Mouse (Mus musculus): ENCODE measurements around the gene Mast4. TPM values are rescaled to one million over a fixed set of nuclear protein-coding genes. Genes with fewer than 3 reads are reported as not detected.

Mast4 gene
- polyA plus RNA-seq, 1 experiment from 2014 or later: 2.8 TPM

DNA sequence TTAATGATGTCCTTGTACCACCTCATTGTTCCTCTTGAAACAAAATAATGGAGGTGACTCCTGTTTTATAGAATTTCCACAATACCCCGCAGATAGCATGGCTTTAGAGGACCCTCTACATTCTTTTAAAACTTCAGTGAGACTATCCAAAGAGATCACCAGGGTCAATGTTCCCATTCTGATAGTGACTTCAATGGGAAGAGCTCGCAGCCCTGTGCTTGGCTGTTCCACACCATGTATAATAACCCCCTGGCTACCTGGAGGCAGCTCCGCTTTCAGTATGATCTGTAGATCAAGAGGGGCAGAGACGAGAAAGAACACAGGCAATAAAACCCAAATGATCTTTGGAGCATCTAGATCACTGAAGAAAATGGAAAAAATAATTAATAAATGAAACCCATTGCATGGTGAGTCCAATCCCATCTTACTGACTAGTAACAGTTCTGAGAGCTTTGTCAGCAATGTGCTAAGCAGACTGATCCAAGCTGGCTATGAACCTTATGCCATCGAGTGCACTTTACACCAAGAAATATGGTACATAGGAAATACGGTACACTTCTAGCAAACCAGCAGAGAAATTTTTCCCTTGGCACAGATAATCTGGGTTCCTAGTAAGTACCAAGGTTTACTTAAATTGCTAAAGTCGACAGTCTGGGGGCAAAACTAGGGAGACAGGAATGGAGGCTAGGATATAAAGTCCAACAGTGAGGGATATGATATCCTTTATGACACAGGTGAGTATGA is 341.4 kb downstream of the Mast4 start:
- H3K36me3 ChIP-seq (replicated peaks; ENCODE audit: insufficient read depth, low read length): no peaks in the 10 kb centered on the region
- no peaks in the 10 kb centered on the region for H3K27me3 ChIP-seq (ENCODE audit: insufficient read depth, low read length)
- TF ChIP-seq EP300 (IDR thresholded peaks at IDR 0.05; ENCODE audit: low read depth) (no peak), CTCF (IDR thresholded peaks at IDR 0.05; ENCODE audit: low read depth) (no peak)
- ATAC-seq (no peak), DNase-seq (no peak)
- no peak overlapping the region for H3K4me3 ChIP-seq (ENCODE audit: low read depth, low read length)
- H3K9me3 ChIP-seq (ENCODE audit: low read length): no peaks in the 10 kb centered on the region
- H3K4me2 ChIP-seq (ENCODE audit: low read depth, low read length): no peak overlapping the region
- no peak overlapping the region for H3K9ac ChIP-seq (replicated peaks)
- 78% methylated on average over 7 of the region's 7 CpGs for WGBS (ENCODE audit: insufficient replicate concordance)
- no peaks in the 10 kb centered on the region for H3K4me1 ChIP-seq (ENCODE audit: insufficient read depth)
- H3K27ac ChIP-seq (ENCODE audit: low read depth): no peak overlapping the region

DNA sequence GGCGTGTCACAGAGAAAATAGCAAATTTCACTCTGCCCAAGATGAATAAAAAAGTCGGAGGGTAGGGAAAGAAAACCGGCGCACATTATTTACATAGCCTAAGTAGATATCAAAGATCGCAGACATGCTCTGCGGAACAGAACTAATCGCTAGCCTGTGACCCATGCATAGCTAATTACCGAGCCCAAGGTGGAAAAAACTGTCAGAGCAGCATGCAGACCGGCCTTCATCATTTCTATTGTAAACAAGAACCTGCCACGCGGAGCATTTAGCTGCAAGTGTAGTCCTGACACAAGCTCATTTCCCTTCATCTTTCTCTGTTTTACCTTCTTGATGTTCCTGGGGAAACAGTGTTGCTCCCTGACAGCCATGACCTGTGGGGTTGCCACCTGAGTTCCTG is 342.4 kb downstream of the Mast4 start:
- 86% methylated on average over 11 of the region's 11 CpGs for WGBS (ENCODE audit: insufficient replicate concordance)
- TF ChIP-seq CTCF (IDR thresholded peaks at IDR 0.05; ENCODE audit: low read depth): no peak
- no peak for TF ChIP-seq EP300 (IDR thresholded peaks at IDR 0.05; ENCODE audit: low read depth)
- H3K27me3 ChIP-seq (ENCODE audit: insufficient read depth, low read length): no peaks in the 10 kb centered on the region

DNA sequence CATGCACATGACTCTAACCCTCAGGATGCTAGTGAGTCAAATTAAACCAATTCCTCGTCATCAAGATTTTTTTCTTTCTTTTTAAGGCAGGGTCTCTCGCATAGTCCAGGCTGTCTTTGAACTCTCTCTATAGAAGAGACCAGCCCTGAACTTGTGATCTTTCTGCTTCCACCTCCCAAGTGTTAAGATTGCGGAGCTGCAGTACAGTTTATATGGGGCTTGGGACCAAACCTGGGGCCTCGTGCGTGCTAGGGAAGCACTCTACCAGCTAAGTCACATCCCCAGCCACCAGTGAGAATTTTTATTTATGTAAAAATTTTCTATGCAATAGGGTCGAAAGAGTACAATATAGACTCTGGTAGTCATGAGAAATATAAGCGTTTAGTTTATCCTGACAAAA is 343.1 kb downstream of the Mast4 start:
- no peak for DNase-seq
- TF ChIP-seq EP300 (IDR thresholded peaks at IDR 0.05; ENCODE audit: low read depth) (no peak), CTCF (IDR thresholded peaks at IDR 0.05; ENCODE audit: low read depth) (no peak)
- Histone ChIP-seq H3K4me2 (ENCODE audit: low read depth, low read length) (no peak overlapping the region), H3K9ac (replicated peaks) (no peak overlapping the region), H3K9me3 (ENCODE audit: low read length) (no peaks in the 10 kb centered on the region), H3K27ac (ENCODE audit: low read depth) (no peak overlapping the region), H3K27me3 (ENCODE audit: insufficient read depth, low read length) (no peaks in the 10 kb centered on the region), H3K4me1 (ENCODE audit: insufficient read depth) (no peaks in the 10 kb centered on the region), H3K36me3 (replicated peaks; ENCODE audit: insufficient read depth, low read length) (no peaks in the 10 kb centered on the region), H3K4me3 (ENCODE audit: low read depth, low read length) (no peak overlapping the region)
- 83% methylated on average over 7 of the region's 7 CpGs for WGBS (ENCODE audit: insufficient replicate concordance)
- no peak for ATAC-seq

More for the DNA sequence above, 342.4 kb downstream of the Mast4 start:
- no peak overlapping the region for H3K4me3 ChIP-seq (ENCODE audit: low read depth, low read length)
- ATAC-seq (no peak), DNase-seq (no peak)
- no peaks in the 10 kb centered on the region for H3K36me3 ChIP-seq (replicated peaks; ENCODE audit: insufficient read depth, low read length)
- H3K4me1 ChIP-seq (ENCODE audit: insufficient read depth): no peaks in the 10 kb centered on the region
- no peak overlapping the region for H3K4me2 ChIP-seq (ENCODE audit: low read depth, low read length)
- no peaks in the 10 kb centered on the region for H3K9me3 ChIP-seq (ENCODE audit: low read length)
- no peak overlapping the region for H3K9ac ChIP-seq (replicated peaks)
- H3K27ac ChIP-seq (ENCODE audit: low read depth): no peak overlapping the region

DNA sequence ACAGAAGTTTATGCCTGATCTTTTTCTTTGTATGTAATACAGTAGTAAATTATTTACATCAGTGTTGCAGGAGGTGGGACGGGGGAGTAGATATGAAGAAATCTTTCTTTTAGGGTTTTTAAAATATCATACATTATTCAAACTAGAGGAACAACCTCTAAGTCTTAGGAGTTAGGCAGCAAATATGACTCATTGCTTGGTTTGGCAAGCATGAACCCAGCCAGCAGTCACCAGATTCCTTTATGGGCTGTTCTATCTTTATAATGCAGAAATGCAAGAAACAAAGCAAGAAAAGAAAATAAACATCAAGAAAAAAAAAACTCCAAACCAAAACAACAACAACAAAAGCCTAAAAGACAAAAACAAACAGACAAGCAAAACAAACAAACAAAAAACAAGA is 344.2 kb downstream of the Mast4 start:
- Histone ChIP-seq H3K27ac (ENCODE audit: low read depth) (no peak overlapping the region), H3K4me1 (ENCODE audit: insufficient read depth) (no peaks in the 10 kb centered on the region), H3K4me2 (ENCODE audit: low read depth, low read length) (no peak overlapping the region), H3K27me3 (ENCODE audit: insufficient read depth, low read length) (no peaks in the 10 kb centered on the region), H3K9ac (replicated peaks) (no peak overlapping the region), H3K4me3 (ENCODE audit: low read depth, low read length) (no peak overlapping the region), H3K9me3 (ENCODE audit: low read length) (no peaks in the 10 kb centered on the region), H3K36me3 (replicated peaks; ENCODE audit: insufficient read depth, low read length) (no peaks in the 10 kb centered on the region)
- ATAC-seq: no peak
- TF ChIP-seq CTCF (IDR thresholded peaks at IDR 0.05; ENCODE audit: low read depth) (no peak), EP300 (IDR thresholded peaks at IDR 0.05; ENCODE audit: low read depth) (no peak)
- WGBS (ENCODE audit: insufficient replicate concordance): 74% methylated on average over 1 of the region's 1 CpGs
- DNase-seq: no peak

DNA sequence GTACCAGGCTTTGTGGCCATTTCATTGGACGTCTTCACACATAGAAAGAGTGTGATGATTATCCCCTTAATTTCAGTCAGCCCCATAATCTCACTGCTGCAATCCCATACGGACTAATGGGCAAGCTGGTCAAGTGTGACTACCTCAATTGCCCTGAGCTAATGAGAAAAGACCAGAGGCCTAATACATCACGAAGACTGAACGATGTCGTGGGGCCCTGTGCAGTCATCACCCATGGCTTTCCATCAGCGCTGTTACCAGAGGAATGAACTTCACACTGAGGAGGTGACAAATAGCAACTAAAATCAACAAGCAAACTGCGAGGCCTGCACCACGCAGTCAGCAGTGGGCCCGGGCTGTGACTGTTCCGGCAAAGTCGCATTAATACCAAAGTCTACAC is 344.7 kb downstream of the Mast4 start:
- Histone ChIP-seq H3K9ac (replicated peaks) (no peak overlapping the region), H3K36me3 (replicated peaks; ENCODE audit: insufficient read depth, low read length) (no peaks in the 10 kb centered on the region), H3K27ac (ENCODE audit: low read depth) (no peak overlapping the region), H3K9me3 (ENCODE audit: low read length) (no peaks in the 10 kb centered on the region), H3K4me3 (ENCODE audit: low read depth, low read length) (no peak overlapping the region), H3K4me2 (ENCODE audit: low read depth, low read length) (no peak overlapping the region), H3K4me1 (ENCODE audit: insufficient read depth) (no peaks in the 10 kb centered on the region), H3K27me3 (ENCODE audit: insufficient read depth, low read length) (no peaks in the 10 kb centered on the region)
- DNase-seq: no peak
- TF ChIP-seq EP300 (IDR thresholded peaks at IDR 0.05; ENCODE audit: low read depth) (no peak), CTCF (IDR thresholded peaks at IDR 0.05; ENCODE audit: low read depth) (no peak)
- 85% methylated on average over 11 of the region's 11 CpGs for WGBS (ENCODE audit: insufficient replicate concordance)
- no peak for ATAC-seq

DNA sequence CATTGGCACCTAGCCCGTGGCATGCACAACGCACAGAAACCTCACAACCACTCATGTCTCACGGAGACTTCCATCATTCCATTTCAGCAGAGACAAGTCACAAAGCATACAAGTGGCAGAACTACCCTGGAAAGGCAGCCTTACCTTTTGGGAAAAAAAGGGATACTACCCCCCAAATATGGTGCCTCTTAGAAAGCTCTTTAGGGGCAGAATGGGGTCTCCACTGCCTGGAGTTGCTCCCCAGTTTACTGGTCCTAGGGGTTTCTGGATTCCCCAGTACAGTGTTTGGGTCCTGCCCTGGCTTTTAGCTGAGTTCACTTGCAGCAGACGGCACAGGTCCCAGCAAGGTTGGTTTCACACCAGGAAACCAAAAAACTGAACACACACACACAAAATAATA is 345.3 kb downstream of the Mast4 start:
- DNase-seq (no peak), ATAC-seq (no peak)
- WGBS (ENCODE audit: insufficient replicate concordance): 82% methylated on average over 4 of the region's 4 CpGs
- Histone ChIP-seq H3K4me2 (ENCODE audit: low read depth, low read length) (no peak overlapping the region), H3K27ac (ENCODE audit: low read depth) (no peak overlapping the region), H3K9ac (replicated peaks) (no peak overlapping the region), H3K4me3 (ENCODE audit: low read depth, low read length) (no peak overlapping the region), H3K4me1 (ENCODE audit: insufficient read depth) (no peaks in the 10 kb centered on the region), H3K9me3 (ENCODE audit: low read length) (no peaks in the 10 kb centered on the region), H3K27me3 (ENCODE audit: insufficient read depth, low read length) (no peaks in the 10 kb centered on the region), H3K36me3 (replicated peaks; ENCODE audit: insufficient read depth, low read length) (no peaks in the 10 kb centered on the region)
- TF ChIP-seq CTCF (IDR thresholded peaks at IDR 0.05; ENCODE audit: low read depth) (no peak), EP300 (IDR thresholded peaks at IDR 0.05; ENCODE audit: low read depth) (no peak)
